Mouse (Mus musculus): ENCODE results near the gene Mtcl1. TPM values are rescaled to one million over a fixed set of nuclear protein-coding genes. Genes with fewer than 3 reads are reported as not detected.
"Not testable (repeated sequence)": the region's sequence is repeated elsewhere in the genome, so short reads cannot be mapped to it uniquely, and the experiment has no call there.

Gene Mtcl1
- total RNA-seq, 4 experiments from 2014 or later, result 40.5 to 54.3 (median 44.3) TPM

DNA sequence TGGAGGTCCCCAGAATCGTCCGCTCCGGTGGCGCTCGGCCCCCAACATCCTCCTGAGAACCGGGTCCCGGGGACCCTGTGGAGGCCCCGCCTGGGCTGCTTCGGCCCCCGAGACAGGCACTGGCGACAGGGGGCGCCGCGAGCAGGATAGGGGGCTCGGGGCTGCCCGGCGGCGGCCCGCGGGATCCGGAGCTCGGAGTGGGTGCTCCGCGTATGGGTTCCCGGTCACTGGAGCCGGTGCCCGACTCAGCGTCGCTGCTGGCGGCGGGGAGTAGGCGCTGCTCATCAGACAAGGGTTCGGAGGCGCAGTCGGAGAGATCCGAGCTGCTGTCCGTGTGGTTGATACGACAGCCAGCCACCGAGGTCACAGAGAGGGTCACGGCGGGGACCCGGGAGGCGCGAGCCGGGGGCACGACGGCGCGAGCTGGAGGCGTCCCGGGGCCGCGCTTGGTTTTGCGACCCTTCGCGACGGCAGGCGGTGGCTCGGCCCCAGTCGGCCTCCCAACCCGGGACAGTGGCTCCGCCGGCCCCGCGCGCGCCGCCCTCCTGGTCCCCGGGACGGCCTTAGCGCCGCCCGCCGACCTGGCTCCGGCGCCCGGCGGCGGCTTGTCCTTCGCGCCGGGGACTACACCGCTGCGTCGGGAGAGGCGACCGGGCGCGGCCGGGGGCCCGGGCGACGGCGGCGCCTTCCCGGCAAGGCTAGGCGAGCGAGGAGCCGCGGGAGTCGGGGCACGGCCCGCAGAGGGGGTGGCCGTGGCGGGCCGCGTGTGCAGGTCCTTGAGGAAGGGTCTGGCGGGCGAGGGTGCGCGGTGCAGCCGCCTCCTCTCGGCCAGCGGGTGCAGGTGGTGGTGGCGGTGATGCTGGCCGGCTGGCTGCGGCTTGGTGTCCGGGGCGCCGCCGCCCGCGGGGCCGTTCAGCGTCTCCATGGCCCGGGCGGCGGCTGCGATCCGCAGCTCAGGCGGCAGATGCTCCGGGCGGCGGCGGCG lies 837 bp downstream of the Mtcl1 start:
- peak in 1 of 2 experiments; percentile 46 for DNase-seq (ENCODE audit: low spot score in 2 of 2)

DNA sequence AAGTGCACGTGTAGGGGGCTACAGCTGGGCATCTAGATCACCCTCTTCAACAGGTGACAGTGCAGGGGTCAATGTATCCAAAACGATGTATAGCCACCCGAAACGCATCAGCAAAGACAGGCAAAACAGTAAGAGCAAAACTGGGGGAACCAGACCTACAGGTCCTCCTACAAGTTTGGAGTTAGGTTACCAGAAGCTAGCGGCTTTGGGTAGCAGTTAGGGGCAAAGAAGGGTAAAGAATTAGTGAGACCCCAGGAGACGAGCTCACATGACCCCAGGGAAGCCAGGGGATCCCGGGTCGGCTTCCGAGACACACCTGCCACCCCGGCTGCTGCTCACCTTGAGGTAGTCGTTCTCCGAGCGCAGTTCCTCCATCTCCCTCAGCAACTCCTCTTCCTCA lies 1.6 kb downstream of the Mtcl1 start:
- DNase-seq (ENCODE audit: low spot score in 2 of 2), result no peak

DNA sequence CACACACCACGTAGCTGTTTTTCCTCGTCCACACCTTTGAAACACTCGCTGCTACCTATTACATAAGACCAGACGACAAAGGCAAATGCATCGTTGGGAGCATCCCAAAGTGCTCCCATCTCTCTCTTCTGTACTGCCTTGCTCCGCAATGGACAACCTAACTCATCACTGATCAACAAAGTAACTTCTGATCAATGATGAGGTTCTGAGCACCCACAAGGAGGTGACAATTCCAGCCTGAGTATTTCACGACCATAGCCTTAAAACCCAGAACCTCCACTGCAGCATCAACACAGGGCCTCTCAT lies 2.6 kb downstream of the Mtcl1 start:
- DNase-seq (ENCODE audit: low spot score in 2 of 2), result no peak

DNA sequence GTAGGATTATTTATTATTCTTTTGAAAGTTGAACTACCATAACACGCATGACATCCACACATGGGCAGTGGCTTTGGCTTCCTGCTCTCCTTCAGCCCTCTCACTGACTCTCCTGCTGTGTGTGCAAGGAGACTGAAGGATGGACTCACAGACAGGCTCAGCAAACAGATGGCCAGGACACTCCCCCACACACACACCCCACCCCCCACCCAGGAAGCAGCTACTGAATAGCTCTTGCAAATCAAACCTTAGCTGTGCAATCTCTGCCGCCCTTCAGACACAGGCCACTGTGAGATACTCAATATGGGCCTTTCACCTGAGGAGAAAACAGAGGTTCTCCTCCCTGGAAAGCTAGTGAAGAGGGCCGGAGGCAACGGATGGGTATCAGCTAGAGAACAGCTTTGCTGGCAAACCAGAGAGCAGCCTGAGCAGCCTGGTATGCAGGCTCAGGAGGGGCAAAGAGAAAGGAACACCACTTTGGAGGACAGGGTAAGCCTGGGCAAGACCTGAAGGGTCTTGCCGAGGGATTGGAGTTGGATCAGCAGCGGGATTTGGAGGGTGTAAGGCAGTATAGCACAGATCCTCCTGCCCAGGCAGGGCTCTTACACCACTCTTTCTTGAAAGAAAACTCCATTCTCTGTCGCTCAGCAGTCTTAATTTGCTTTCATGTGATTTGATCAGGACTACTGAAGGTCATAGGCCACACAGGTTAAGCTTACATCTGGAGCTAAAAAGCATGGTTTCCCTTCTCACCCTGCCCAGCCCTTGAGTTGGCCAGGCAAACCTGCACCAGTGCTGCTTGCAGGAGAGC lies 3.1 kb downstream of the Mtcl1 start:
- DNase-seq (ENCODE audit: low spot score in 2 of 2), result no peak

DNA sequence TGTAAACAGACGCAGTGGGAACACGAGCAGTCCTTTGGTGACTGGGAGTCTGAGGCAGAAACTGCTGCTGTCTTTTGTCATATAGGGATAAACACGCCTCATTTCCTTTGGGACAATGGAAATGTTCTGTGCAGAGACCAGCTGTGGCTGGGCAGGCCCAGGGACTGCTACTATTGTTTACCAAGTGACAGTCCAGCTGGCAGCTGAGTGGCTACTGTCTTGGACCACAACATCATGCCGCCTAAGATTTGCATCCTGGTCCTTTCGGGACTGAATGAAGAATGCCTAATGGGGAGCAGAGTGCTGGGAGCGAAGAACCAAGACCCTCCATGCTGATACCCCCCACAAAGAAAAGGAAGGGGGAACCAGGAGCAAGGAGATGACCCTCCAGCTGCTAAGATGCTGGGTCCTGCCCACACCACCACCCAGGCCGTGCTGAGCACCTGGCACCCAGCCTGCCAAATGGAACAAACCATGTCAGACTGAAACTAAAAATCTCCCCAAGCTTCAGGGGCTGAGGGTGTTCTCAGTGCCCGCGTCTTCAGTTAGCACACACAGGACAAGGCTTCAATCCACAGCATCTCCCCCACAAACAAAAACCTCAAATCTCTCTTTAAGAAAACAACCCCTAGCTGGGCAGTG lies 5.4 kb downstream of the Mtcl1 start:
- no peak for DNase-seq (ENCODE audit: low spot score in 2 of 2)

DNA sequence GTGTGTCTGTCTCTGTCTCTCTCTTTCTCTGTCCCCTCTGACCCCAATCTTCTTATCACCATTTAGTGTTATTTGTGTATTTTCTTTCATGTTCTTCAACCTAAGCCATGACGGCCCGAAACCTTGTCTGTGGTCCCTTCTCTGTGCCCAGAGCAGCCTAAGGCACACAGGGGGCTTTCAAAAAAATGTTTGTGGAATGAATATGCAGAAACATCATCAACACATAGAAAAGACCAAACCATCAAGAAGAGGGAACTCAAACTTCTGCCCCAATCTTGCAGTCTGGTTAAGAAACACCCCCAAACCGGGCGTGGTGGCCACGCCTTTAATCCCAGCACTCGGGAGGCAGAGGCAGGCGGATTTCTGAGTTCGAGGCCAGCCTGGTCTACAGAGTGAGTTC lies 9.7 kb downstream of the Mtcl1 start:
- DNase-seq (ENCODE audit: low spot score in 2 of 2), result no peak

DNA sequence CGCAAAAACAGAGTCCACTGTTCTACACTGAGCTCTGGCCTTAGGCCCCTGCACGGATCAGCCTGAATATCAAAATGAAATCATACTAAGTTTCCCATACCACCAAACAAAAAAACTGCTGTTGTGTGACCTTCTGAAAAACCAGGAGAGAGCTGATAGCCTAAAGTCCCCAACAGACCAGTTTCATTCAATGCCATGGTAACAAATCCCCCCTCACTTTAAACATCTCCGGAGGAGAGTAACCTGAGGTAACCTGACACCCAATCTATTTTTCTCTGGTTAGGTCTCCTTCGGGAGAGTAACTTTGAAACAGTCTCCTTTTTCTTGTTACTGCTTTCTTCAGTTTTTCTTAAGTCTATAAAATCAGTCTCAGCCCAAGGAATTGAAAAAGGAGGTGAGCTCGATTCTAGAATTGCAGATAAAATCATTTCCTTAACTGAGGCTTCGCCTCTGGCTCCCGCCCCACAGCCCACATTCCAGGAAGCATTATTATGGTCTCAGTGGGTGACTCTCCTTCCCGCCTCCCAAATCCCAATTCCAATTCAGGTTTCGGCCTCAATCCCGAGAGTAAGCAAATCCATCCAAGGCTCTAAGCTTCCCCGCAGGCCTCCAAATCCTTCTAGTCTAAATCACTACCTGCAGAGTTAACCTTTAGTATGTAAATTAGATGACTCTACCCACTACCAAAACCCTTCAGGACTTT lies 10.3 kb downstream of the Mtcl1 start:
- no peak for DNase-seq (ENCODE audit: low spot score in 2 of 2)

DNA sequence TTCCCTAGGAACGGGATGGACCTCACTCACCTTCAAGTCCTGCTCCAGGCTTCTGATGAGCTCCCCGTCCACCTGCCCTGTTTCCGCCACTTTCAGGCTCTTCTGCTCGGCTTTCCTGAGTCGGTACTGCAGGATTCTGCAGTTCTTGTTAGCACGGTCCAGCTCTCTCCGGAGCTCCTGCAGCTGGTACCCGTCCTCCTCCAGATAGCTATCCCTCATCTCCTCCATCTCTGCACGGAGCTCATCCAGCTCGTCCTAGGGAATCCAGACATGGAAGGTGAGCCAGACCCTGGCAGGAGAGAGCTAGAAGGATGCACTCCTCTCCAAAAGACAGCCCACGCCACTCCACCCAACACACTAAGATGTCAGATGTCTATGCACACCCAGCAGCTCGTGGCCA lies 11.4 kb downstream of the Mtcl1 start:
- no peak for DNase-seq (ENCODE audit: low spot score in 2 of 2)

DNA sequence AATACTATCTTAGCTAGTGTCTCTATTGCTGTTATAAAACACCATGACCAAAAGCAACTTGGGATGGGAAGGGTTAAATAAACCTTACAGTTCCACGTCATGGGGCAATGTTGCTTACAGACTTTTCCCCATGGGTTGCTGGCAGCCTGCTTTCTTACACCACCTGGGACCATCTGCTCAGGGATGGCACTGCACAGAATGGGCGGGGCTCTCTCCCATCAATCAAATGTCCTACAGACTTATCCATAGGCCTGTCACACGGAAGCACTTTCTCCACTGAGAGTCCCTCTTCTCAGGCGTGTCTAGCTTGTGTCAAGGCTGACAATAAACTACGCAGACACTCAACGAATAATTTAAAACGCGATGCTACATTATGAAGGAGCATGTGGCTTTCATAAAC lies 12.7 kb downstream of the Mtcl1 start:
- DNase-seq (ENCODE audit: low spot score in 2 of 2), result no peak

DNA sequence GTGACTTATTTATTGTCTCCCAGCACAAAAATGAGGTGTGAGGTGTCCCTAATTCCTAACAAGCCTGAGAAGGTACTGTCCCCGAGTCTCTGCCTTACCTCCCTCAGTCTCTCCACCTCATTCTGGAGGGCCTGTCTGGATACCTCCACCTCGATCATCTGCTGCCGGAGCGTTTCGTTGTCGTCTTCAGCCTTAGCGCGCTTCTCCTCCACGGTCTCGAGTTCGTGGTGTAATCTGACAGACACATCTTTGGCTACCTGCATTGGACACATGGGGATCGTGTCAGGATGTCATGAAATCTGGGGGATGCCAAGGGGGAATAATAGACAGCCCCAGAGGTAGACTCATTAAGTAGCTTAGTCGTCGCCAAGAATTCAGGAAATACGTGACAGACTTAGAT lies 13.6 kb downstream of the Mtcl1 start:
- no peak for DNase-seq (ENCODE audit: low spot score in 2 of 2)

DNA sequence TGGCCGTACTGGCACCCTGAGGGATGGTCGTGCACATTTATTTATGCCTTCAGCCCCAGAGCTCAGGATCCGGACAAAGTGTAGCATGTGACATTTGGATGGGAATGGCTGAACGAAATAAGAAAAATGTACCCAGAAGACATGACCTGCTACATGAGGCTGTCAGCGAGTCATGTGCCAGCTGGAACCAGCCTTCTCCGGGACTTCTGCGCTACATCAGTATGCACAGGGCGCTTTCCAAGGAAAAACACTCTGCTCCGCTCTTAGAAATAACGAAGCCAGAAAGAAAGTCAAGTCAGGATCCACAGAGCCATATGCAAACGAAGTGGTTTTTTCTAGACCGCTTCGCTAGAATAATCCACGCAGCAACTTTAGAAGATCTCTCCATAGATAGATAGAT lies 14.5 kb downstream of the Mtcl1 start:
- DNase-seq (ENCODE audit: low spot score in 2 of 2), result no peak

DNA sequence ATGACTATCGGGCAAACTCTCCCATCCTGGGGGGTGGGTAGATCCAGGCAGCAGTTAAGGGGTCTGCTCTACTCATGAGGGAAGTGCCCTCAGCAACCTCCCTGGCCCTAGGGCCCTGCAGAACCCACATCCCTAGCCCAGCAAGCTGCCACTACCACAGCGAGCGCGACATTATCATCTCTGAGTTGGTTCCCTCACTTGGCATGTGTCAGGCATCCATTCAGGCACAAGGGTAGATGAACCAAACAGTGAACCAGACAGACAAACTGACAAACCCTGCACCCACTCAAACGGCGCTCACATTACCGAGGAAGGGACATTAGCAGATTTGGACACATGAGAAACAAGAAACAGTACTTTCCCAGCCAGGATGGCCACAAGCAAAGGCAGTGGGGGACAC lies 15.0 kb downstream of the Mtcl1 start:
- no peak for DNase-seq (ENCODE audit: low spot score in 2 of 2)

DNA sequence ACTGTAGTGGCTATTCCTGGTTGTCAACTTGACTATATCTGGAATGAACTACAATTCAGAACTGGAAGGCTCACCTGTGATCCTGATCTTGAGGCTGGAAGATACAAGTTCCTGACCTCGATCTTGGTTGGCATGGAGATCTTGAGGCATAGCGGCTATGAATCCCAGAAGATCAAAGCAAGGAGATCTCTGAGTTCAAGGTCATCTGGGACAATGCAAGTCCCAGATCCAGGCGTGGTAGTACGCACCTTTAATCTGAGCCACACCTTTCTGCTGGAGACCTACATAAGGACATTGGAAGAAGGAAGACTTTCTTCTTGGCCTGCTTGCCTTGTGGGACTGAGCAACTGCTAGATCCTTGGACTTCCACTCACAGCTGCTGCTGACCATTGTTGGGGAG lies 24.9 kb downstream of the Mtcl1 start:
- not testable (repeated sequence) for DNase-seq (ENCODE audit: low spot score in 2 of 2)

DNA sequence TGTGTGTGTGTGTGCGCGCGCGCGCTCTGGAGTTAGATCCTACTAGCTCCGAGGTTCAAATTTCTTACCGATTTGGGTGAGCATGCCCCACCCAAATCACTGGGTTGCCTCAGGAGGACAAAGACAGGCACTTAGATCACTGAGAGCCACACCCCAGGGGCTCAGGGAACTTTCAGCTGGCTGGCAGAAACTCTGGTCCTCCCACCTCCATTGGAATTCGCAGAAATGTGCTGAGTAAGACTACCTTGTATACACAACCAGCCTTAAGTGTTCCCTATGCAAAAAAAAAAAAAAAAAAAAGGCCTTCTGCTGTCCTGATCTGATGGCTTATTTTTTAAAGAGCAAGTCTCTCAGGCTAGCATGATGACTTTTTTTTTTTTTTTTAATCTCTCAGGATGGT lies 30.1 kb downstream of the Mtcl1 start:
- no peak for DNase-seq (ENCODE audit: low spot score in 2 of 2)

DNA sequence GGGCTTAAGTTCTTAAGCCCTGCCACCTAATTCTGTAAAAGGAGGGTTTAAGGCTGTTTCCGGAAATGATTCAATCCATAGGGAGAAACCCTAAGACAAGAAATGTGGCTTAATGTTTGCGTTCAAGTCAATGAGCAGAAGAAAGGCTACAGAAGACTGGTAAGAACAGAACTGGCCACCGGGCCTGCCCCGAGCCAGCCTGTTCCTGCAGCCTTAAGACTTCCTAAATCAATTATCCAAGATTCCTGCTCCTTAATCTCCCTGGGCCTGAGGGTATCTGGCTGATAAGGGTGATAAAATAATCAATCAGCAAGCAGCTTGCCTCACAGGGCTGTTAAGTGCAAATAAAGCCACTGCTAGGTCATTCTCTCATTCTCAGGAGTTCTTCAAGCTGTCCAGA lies 31.8 kb downstream of the Mtcl1 start:
- no peak for DNase-seq (ENCODE audit: low spot score in 2 of 2)

DNA sequence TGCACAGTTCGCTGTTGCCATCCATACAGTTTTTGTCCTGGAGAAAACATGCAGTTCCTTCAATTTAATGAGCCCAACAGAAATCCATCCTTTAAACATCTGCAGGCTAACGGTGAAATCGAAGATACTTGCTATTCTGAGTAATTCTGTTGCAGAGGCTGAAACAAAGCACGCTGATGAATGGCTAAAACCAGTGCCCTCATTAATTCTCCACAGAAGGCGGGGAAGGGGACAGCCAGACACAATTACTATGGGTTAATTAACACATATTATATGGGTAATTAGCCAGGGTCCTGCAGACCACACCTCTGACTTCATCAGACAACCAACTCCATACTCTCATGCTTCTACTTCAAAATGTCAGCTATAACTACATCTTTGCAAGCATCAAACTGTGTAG lies 32.2 kb downstream of the Mtcl1 start:
- no peak for DNase-seq (ENCODE audit: low spot score in 2 of 2)

DNA sequence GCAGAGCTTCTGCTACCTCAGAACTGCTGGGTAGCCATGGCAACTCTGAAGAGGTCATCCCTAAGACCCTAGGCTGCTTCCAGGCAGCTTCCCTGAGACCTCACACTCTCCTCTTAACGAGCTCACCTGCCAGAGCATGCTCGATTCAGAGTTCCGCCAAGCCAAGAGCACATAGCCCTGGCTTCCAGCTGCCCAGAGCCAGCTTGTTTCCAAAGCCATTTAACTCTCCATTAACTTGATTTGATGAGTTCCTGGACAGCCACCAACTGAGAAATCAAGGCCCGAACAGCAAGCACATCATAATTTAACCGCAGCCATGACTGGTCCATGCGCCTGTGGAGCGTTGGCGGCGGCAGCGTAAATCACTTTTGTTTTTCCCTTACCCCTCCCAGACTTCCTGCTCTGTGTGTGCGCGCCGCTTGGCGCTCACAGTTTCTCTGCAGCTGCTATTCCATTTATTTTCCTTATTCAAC lies 32.7 kb downstream of the Mtcl1 start:
- DNase-seq (ENCODE audit: low spot score in 2 of 2), result peak in 1 of 2 experiments; percentile 48

DNA sequence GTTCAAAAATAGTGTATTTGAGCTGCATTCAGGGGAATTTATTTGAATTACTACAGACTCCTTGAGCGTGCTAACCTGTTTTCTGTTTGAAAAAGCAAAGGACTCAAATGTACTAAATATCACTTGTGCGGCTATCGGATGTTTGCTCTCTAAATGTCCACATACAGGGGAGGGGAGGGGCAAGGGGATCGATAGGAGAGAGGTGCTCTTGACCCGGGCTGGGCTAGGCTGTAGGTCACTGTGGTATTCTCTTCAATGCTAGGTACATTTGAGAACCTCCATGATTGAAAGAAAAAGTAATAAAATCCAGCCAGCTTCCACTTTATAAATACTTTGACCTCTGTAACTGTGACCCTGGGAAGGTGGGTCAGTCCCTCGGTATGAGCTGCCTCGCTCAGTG lies 33.1 kb downstream of the Mtcl1 start:
- DNase-seq (ENCODE audit: low spot score in 2 of 2), result no peak

DNA sequence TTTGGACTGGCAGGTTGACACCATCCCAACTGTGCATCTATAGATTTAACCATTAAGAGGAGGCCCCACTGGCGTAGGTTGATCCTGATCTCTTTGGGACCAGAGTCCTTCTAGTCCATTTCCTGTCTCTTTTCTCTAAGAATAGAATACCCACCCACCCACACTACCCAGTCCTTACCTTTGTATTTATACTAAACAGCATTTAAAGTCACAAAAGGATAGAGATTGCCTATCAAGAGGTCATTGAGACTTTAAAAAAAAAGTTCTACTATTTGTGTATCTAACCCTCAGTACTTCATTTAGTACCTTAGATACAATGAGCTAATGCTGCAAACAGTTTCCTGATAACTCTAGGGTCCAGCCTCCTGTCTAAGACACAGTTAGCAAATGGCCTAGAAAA lies 35.2 kb downstream of the Mtcl1 start:
- no peak for DNase-seq (ENCODE audit: low spot score in 2 of 2)

DNA sequence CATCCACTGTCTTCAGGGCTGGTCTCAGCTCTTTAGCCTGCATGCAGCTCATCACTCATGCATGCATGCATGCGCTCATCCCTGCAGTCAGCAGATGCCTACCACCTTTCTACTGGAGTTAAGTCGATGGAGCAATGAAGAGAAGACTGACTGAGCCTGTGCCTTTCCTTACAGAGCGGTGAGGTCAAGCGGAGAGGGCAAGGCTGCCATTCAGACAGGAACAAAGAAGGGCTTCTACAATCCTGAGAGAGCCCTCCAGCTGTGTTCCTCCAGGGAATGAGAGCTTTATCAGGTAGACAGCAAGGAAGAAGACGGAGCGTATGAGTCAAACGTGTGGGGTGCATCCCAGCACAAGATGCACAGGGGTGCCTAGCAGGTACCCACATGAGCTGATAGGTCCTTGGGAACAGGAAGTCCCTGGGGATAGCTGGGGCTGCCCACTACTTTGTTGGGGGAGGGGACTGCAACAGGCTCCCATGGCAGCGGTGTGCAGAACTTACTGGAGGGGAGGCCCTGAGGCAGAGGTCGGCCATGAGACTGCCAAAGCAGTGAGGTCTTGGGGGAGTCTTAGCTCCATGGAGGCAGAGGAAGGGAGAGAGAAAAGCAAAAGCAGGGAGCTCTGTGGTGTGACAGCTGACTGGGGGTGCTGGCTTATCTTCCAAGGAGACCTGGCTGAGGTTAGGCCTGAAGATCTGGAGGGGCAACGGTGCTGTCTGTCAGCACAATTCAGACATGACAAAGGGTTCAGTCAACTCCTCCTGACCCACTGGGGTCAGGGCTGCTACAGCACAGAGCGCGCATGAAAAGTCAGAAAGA lies 37.2 kb downstream of the Mtcl1 start:
- no peak for DNase-seq (ENCODE audit: low spot score in 2 of 2)

Data from layer of hippocampus, adult 8-10 months (tissue).